Mouse (Mus musculus): Measurements from ENCODE around the gene Podn. TPM values are rescaled to one million over a fixed set of nuclear protein-coding genes. Genes with fewer than 3 reads are reported as not detected.
"Not testable (repeated sequence)": the region's sequence is repeated elsewhere in the genome, so short reads cannot be mapped to it uniquely, and the experiment has no call there.

Podn gene
- total RNA-seq (2021) (10 to 100 TPM in 1 of 2 experiments, 1 to 10 TPM in 1; 8.0 to 17.4 TPM), polyA plus RNA-seq (2012; rRNA removed) (17.6 and 21.9 TPM in 2 replicates)
- long read RNA-seq, transcript Podn-203 (13 exons, 3,170 nt), result major isoform, 19 of 28 reads
- long read RNA-seq, transcript Podn-202 (13 exons, 2,947 nt), result minor isoform, 6 of 28 reads
- long read RNA-seq, partial matches to known transcripts, result 1 of 28 reads
- long read RNA-seq, other reads (novel, unspliced or antisense), result 2 of 28 reads

GRCm38 (mm10) chr4:108096345-108096744 lies at the start of gene Podn:
Podn (minus strand) TSS chr4:108096445.
- no peak for DNase-seq

GRCm38 (mm10) chr4:108145554-108145953 lies 49.3 kb upstream of the Podn start:
- DNase-seq, result not testable (repeated sequence)

GRCm38 (mm10) chr4:108144880-108145279 lies 48.6 kb upstream of the Podn start, which contains the start of gene Scp2:
Scp2 (minus strand) TSS chr4:108144998.
- DNase-seq, result no peak

DNA sequence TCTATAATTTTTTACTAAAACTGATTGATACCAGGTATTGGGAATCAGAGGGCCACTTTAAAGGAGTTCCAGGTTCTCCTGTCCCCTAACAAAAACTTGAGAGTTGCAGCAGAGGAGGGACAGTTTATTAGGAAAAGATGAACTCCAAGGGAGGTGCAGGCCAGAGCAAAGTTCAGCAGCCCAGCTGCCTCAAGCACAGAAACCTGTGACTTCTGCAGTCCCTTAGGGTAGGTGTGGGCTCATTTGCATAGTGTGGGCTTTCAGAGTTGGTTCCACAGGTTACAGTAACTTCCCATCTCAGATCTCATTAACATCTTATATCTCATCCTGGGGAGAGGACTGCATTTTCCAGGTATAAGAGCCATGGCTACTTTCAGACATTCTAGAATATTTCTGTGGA lies 47.5 kb upstream of the Podn start:
- no peak for DNase-seq

- not testable (repeated sequence) for DNase-seq
These were observed 46.9 kb upstream of the Podn start for GRCm38 (mm10) chr4:108143178-108143577.

- DNase-seq, result peak; percentile 81
These were observed 40.7 kb upstream of the Podn start for GRCm38 (mm10) chr4:108136938-108137337.

- no peak for DNase-seq
These were observed 34.2 kb upstream of the Podn start for GRCm38 (mm10) chr4:108130452-108130851.

GRCm38 (mm10) chr4:108128339-108128738 lies 32.1 kb upstream of the Podn start:
- no peak for DNase-seq

- no peak for DNase-seq
These were observed 31.3 kb upstream of the Podn start for GRCm38 (mm10) chr4:108127516-108127915.

GRCm38 (mm10) chr4:108126260-108126659 lies 30.0 kb upstream of the Podn start:
- no peak for DNase-seq

DNA sequence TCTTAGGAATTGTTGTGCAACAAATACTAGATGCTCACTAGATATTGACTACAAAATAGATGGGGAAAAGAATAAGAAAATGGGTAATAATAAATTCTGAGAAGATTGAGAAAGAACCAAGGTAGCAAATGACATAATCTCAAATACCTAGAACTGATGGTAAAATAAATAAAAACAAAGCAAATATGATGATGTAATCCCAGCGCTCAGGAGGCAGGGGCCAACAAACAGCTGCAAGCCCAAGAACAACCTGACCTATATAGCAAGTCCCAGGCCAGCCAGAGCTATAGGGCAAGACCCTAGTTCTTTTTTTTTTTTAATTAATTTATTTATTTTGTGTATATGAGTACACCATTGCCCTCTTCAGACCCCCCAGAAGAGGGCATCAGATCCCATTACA lies 27.9 kb upstream of the Podn start:
- DNase-seq, result no peak

DNA sequence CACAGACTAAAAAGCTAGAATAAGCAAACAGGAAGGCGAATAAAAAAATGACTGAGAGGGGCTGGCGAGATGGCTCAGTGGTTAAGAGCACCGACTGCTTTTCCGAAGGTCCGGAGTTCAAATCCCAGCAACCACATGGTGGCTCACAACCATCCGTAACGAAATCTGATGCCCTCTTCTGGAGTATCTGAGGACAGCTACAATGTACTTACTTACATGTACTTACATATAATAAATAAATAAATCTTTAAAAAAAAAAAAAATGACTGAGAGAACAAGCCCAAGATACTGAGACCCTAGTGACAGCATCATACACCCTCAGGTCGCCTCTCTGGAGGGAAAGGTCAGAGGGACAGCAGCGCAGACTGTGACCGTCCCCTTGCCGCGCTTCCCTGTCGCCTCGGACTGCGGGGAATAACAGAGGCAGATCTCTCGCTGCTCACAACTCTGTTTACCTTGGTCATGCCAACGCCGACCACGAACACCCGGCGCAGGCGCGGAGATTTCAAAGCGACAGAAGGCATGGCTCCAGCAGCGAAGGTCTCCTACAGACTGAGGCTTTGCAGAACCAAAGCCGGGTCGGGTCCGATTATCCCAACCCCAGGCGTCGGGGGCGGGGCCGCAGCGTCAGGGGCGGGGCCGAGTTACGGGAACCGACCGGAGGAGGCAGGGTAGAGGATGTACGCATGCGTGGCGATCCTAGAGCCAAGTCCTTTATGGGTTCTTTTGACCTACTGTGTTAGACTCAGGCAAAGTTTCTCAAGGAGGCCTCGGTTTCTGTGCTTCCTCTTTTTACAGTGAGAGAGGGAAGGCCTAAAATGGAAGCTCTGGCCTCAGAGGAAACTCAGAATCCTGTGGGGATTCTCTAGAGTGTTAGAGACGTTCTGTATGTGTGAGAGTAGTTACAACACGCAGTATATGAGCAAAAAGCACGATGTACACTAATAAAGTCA lies 22.0 kb upstream of the Podn start:
- DNase-seq, result peak; percentile 97

DNA sequence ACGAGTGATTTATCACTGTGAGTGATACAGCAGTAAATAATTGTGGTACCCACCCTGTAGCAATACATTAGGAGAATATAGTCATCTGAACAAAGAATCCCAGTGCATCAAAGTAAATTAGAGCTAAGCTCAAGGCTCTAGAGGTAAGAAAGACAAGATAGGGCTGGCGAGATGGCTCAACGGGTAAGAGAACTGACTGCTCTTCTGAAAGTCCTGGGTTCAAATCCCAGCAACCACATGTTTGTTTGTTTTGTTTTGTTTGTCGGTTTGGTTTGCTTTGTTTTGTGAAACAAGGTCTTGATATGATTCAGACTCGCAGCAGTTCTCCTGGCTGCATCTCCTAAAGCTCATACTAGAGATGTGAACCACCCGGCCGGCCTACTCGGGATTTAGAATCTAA lies 21.2 kb upstream of the Podn start:
- DNase-seq, result no peak

GRCm38 (mm10) chr4:108116466-108116865 lies 20.2 kb upstream of the Podn start:
- no peak for DNase-seq

- DNase-seq, result no peak
These were observed 14.5 kb upstream of the Podn start for GRCm38 (mm10) chr4:108110706-108111105.

DNA sequence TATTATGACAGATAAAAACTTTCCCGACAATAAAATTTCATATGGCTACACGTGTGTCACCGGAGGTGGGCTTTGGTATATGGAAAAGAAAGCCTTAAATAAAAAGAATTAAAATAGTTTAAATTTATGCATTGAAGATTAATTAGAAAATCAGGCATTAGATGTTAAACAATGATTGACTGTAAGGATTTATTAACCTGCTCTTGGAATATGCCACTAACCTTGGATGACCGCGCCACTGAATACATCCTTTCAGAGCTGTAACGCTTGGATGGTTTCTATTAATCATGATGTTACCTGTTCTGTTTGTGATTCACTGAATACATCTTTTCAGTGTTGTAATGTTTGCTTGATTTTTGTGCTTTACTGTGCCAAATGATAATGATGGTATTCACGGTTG lies 13.5 kb upstream of the Podn start:
- DNase-seq, result no peak

GRCm38 (mm10) chr4:108092741-108093397 lies 3.4 kb downstream of the Podn start:
- DNase-seq, result no peak

- DNase-seq, result no peak
These were observed 12.3 kb downstream of the Podn start for GRCm38 (mm10) chr4:108083993-108084392.

- no peak for DNase-seq
These were observed 13.1 kb downstream of the Podn start for GRCm38 (mm10) chr4:108083032-108083735.

DNA sequence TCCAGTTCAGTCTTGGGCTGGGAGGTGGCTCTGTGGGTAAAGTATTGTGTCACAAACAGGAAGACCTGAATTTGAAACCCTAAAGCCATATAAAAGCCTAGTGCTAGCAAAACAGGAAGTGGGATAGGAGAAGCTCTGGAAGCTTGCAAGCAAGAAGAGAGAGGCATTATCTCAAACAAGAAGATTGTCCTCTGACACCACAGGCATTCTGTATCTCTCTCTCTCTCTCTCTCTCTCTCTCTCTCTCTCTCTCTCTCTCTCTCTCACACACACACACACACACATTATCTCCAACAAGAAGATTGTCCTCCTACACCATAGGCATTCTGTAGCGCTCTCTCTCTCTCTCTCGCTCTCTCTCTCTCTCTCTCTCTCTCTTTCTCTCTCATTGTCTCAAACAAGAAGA lies 13.8 kb downstream of the Podn start:
- DNase-seq, result no peak

DNA sequence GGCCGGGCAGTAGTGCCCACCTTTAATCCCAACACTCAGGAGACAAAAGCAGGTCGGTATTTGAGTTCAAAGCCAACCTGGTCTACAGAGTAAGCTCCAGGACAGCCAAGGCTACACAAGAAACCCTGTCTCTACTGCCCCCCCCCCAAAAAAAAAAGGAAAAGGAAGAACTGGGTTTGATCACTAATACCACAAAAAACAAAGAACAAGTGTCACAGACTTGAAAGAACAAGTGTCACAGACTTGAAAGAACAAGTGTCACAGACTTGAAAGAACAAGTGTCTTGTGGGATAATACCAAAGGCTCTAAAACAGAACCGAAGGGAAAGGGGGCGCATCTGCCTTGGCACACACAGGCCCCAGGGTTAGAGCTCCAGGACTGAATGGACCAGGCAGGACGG lies 15.4 kb downstream of the Podn start:
- no peak for DNase-seq

GRCm38 (mm10) chr4:108079762-108080161 lies 16.5 kb downstream of the Podn start:
- DNase-seq, result peak; percentile 40

All from adrenal gland, adult 2 months (tissue).